Mouse (Mus musculus): ENCODE measurements around the gene Slc4a8. TPM values are rescaled to one million over a fixed set of nuclear protein-coding genes. Genes with fewer than 3 reads are reported as not detected.

Slc4a8 gene
- total RNA-seq, 4 experiments from 2014 or later: 1.9 to 4.3 (median 2.8) TPM

GRCm38 (mm10) chr15:100829775-100830174 lies 68.2 kb downstream of the Slc4a8 start:
- no peak for DNase-seq (ENCODE audit: low spot score)

GRCm38 (mm10) chr15:100830682-100831081 lies 69.1 kb downstream of the Slc4a8 start:
- no peak for DNase-seq (ENCODE audit: low spot score)

DNA sequence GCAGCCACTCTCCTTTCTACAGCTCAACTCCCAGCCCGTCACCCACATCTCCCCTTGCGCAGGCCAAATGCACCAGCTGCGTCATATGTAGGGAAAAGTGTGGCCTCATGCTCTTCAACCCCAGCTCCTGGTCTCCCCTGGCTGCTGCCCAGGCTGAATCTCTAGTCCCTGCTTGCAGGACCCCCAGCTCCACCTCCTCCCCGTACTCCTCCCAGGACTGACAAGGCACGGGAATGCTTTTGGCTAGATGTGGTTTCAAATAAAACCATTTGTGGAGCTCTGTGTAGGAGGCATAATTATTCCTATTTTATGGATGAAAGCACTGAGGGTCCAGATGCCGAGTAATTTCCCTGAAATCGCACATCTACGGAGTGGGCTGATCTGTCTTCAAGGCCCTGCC lies 70.6 kb downstream of the Slc4a8 start:
- DNase-seq (ENCODE audit: low spot score): no peak

GRCm38 (mm10) chr15:100832784-100833183 lies 71.2 kb downstream of the Slc4a8 start:
- DNase-seq (ENCODE audit: low spot score): no peak

DNA sequence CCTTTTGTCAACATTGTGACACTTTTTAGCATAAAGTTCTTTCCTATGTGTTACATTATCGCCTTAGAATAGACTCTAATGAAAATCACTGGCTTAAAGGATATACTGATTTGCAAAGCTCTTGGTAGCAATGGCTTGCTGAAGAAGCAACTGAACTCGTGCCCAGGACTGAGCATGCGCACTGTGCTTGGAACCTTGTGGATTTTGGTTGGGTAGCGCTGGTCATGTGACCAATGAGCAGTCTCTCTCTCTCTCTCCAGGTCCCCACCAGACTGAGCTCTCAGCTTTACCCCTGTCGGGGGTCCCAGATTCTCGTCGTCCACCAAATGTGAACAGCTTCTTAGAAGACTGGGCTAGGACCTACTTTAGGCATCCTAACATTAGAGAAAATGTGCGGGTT lies 75.2 kb downstream of the Slc4a8 start:
- DNase-seq (ENCODE audit: low spot score): no peak

GRCm38 (mm10) chr15:100838607-100839207 lies 77.2 kb downstream of the Slc4a8 start:
- peak; percentile 45 for DNase-seq (ENCODE audit: low spot score)

- no peak for DNase-seq (ENCODE audit: low spot score)
Measured at GRCm38 (mm10) chr15:100844336-100844735, 82.8 kb downstream of the Slc4a8 start.

GRCm38 (mm10) chr15:100845049-100845879 lies 83.7 kb downstream of the Slc4a8 start:
- DNase-seq (ENCODE audit: low spot score): no peak

- DNase-seq (ENCODE audit: low spot score): no peak
Measured at GRCm38 (mm10) chr15:100847193-100847592, 85.6 kb downstream of the Slc4a8 start.

DNA sequence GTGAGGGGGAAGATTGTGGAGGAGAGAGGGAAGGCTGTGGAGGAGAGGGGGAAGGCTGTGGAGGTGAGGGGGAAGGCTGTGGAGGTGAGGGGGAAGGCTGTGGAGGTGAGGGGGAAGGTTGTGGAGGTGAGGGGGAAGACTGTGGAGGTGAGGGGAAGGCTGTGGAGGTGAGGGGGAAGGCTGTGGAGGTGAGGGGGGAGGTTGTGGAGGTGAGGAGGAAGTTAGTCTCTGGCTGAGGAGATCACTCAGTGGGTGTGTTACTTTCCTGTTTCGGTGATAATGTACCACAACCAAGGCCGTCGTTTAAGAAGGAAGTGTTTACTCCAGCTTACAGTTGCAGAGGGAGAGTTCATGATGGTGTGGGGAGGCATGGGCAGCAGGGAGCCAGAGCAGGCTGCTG lies 96.0 kb downstream of the Slc4a8 start:
- no peak for DNase-seq (ENCODE audit: low spot score)

DNA sequence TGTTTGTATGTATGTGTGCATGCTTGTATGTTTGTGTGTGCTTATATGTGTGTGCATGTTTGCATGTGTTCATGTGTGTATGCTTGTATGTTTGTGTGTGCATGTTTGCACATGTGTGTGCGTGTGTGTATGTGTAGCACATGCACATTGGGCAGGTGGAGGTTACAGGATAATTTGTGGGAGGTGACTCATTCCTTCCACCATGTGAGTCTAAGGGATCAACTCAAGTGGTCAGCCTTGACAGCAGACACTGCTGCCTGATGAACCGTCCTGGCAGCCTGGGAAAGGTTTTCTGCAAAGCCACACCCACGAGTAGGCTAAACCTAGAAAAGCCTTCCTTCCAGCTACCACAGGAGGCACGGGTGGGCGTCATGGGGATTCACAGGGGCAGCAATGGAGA lies 99.3 kb downstream of the Slc4a8 start:
- no peak for DNase-seq (ENCODE audit: low spot score)

- DNase-seq (ENCODE audit: low spot score): no peak
Measured at GRCm38 (mm10) chr15:100865556-100865955, 104.0 kb downstream of the Slc4a8 start.

GRCm38 (mm10) chr15:100869558-100869957 lies 108.0 kb downstream of the Slc4a8 start, which contains the start of gene Scn8a:
Gene Scn8a, plus strand, starts transcription at chr15:100869858.
- DNase-seq (ENCODE audit: low spot score): no peak

- DNase-seq (ENCODE audit: low spot score): no peak
Measured at GRCm38 (mm10) chr15:100870001-100870774, 108.6 kb downstream of the Slc4a8 start.

DNA sequence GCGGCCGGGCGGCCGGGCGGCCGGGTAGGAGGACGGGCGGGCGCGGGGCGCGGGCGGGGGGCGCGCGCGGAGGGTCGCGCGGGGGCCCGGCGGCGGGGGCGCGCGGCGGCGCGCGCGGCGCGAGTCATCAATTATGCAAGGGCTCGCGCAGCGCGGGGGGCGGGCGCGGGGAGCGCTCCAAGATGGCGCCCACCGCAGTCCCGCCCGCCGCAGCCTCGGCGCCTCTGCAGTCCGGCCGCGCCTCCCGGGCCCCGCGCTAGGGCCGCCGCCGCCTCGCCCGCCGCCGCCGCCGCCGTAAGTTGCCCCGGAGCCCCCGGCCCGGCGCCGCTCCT lies 109.2 kb downstream of the Slc4a8 start:
- no peak for DNase-seq (ENCODE audit: low spot score)

- no peak for DNase-seq (ENCODE audit: low spot score)
Measured at GRCm38 (mm10) chr15:100871107-100872011, 109.8 kb downstream of the Slc4a8 start.

- DNase-seq (ENCODE audit: low spot score): peak; percentile 41
Measured at GRCm38 (mm10) chr15:100873155-100873554, 111.6 kb downstream of the Slc4a8 start.

Measured in heart, adult 8-10 months (tissue).